ENCODE assay signal across 10 mouse cellular contexts in the genomic region with DNA sequence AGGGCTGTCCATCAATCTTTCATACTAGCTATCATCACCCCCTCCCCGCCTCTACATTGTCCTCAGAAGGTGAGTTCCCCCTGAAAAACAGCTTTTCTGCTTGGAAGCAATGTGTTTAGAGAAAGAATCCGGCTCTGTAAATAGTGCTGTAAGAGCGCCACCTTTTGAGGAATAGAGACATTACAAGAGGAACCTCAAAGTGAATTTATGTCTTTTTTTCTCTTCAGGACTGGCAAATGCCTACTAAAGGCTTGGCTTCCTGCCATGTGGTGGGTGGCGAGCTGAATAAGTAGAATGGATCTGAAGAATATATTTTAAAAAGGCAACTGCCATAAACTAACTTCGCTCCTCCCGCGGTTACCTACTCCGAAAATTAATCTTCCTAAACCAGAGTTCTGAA. TPM values are rescaled to one million over a fixed set of nuclear protein-coding genes. Genes with fewer than 3 reads are reported as not detected.
DNase-seq lines count a peak whose midpoint lies in the region; ATAC-seq and TF ChIP-seq lines count a peak whose summit lies in the region.
"Had no signal": no experiment of that assay in that cellular context is flagged by ENCODE, and none has a peak within 500 bp of the region (broad histone marks: within the 10 kb centered on the region; RNA-seq: fewer than 3 reads in every experiment).

No protein-coding gene starts in this region.

- no peak overlapping the region for H3K4me3 ChIP-seq in hindbrain, embryonic 11.5 days (ENCODE audit: low read depth, low read length)
- no peak overlapping the region for H3K4me3 ChIP-seq in hindbrain, embryonic 10.5 days
- H3K4me3 ChIP-seq: liver, embryonic 15.5 days had no signal

- TF ChIP-seq POLR2A in brain, embryonic 14.5 days (IDR thresholded peaks at IDR 0.05; ENCODE audit: borderline replicate concordance, extremely low read depth, insufficient read depth, insufficient read length, poor library complexity, severe bottlenecking), result no peak

- H3K27ac ChIP-seq in hindbrain, embryonic 11.5 days (ENCODE audit: low read depth, low read length), result no peak overlapping the region
- no peak overlapping the region for H3K27ac ChIP-seq in hindbrain, embryonic 10.5 days
- H3K27ac ChIP-seq: liver, embryonic 15.5 days had no signal

- WGBS in hindbrain, embryonic 11.5 days, result 41% methylated on average over 8 of the region's 8 CpGs
- WGBS in hindbrain, embryonic 10.5 days, result 41% methylated on average over 8 of the region's 8 CpGs

- H3K4me2 ChIP-seq in hindbrain, embryonic 11.5 days (replicated peaks; ENCODE audit: low read depth, low read length), result no peak overlapping the region
- H3K4me2 ChIP-seq: liver, embryonic 15.5 days had no signal

- no peak overlapping the region for H3K9ac ChIP-seq in hindbrain, embryonic 11.5 days (ENCODE audit: low read depth, low read length)
- H3K9ac ChIP-seq: liver, embryonic 15.5 days had no signal

- no peak for ATAC-seq in hindbrain, embryonic 11.5 days (ENCODE audit: low FRiP score)
- ATAC-seq in granulocyte monocyte progenitor cell, adult 5-6 weeks (replicated peaks; ENCODE audit: poor library complexity, severe bottlenecking), result peak; percentile 52

- peak; percentile 69 for DNase-seq in hindbrain, embryonic 11.5 days (ENCODE audit: low spot score)
- no peak for DNase-seq in hindbrain, embryonic 10.5 days (ENCODE audit: low spot score)
- peak; percentile 66 for DNase-seq in CD4-positive, CD25-positive, alpha-beta regulatory T cell, adult 2 months (ENCODE audit: low read depth, low spot score)
- DNase-seq in brain, embryonic 14.5 days (ENCODE audit: low read depth), result peak; percentile 91
- DNase-seq in left cerebral cortex, postnatal 10 days (ENCODE audit: extremely low spot score in 1 of 2, low spot score in 2 of 2), result peak; percentile 80 to 84
- DNase-seq in splenic B cell, adult 2 months (ENCODE audit: low read depth, low spot score), result peak; percentile 58
- no peak for DNase-seq in gastrocnemius, postnatal 10 days

- intact Hi-C loops in left cerebral cortex, postnatal 10 days (cut with DNase I), result loop anchor here (5.0 kb wide), 1 partner anchor 82 kb away; a partner anchor contains a TSS

- no peaks in the 10 kb centered on the region for H3K9me3 ChIP-seq in hindbrain, embryonic 11.5 days (ENCODE audit: control insufficient read depth, low read length)
- H3K9me3 ChIP-seq in hindbrain, embryonic 10.5 days, result no peaks in the 10 kb centered on the region
- H3K9me3 ChIP-seq: liver, embryonic 15.5 days had no signal

- H3K4me1 ChIP-seq in hindbrain, embryonic 11.5 days (replicated peaks; ENCODE audit: control insufficient read depth, insufficient read depth, low read length), result no peaks in the 10 kb centered on the region; the same call in 1 of the 2 replicates
- H3K4me1 ChIP-seq in hindbrain, embryonic 10.5 days (replicated peaks), result peaks cover 23% of the 10 kb centered on the region
- H3K4me1 ChIP-seq: liver, embryonic 15.5 days had no signal

- H3K27me3 ChIP-seq in hindbrain, embryonic 11.5 days (ENCODE audit: control insufficient read depth, insufficient read depth, low read length), result peaks cover 18% of the 10 kb centered on the region
- peaks cover 61% of the 10 kb centered on the region for H3K27me3 ChIP-seq in hindbrain, embryonic 10.5 days (ENCODE audit: insufficient read depth, poor library complexity, severe bottlenecking)
- H3K27me3 ChIP-seq in splenic B cell, adult 2 months (ENCODE audit: control insufficient read depth, insufficient read depth, low read length, poor library complexity, severe bottlenecking), result no peaks in the 10 kb centered on the region

- H3K36me3 ChIP-seq in hindbrain, embryonic 11.5 days (ENCODE audit: control insufficient read depth, insufficient read depth, low read length), result no peaks in the 10 kb centered on the region
- no peaks in the 10 kb centered on the region for H3K36me3 ChIP-seq in hindbrain, embryonic 10.5 days
- no peaks in the 10 kb centered on the region for H3K36me3 ChIP-seq in splenic B cell, adult 2 months (ENCODE audit: control insufficient read depth, insufficient read depth, low read length, poor library complexity, severe bottlenecking)
- H3K36me3 ChIP-seq: liver, embryonic 15.5 days had no signal

- TF ChIP-seq CTCF in brain, embryonic 14.5 days (IDR thresholded peaks at IDR 0.05; ENCODE audit: borderline replicate concordance, extremely low read depth, insufficient read depth, insufficient read length), result peak; percentile 21; the same call in 1 of the 2 replicates

RNA-seq across cellular contexts. Expression of a gene that starts 6.9 kb away (rescaled TPM):
- 13.3 and 15.9 TPM in 2 replicates for polyA plus RNA-seq in hindbrain, embryonic 11.5 days (2014; fragmentation: Nextera tagmentation; extraction: Ambion mirVana)
- polyA plus RNA-seq in hindbrain, embryonic 10.5 days (2016; fragmentation: Nextera tagmentation; extraction: Ambion mirVana), result 5.9 and 12.2 TPM in 2 replicates
- polyA plus RNA-seq in brain, embryonic 14.5 days (2012; rRNA removed), result 43.2 and 59.2 TPM in 2 replicates
- not detected in 2 replicates for total RNA-seq in granulocyte monocyte progenitor cell, adult 5-6 weeks (2014; fragmentation: Nextera tagmentation)
- not detected in 2 replicates for total RNA-seq in granulocyte monocyte progenitor cell, adult 5-6 weeks (2017)
- 10 to 100 TPM; 43.7 to 49.0 TPM for total RNA-seq in left cerebral cortex, postnatal 10 days (2021)
- total RNA-seq in gastrocnemius, postnatal 10 days (2021), result not detected

RNA-seq across cellular contexts. Expression of a gene that starts 8.4 kb away (rescaled TPM):
- 47.6 and 53.2 TPM in 2 replicates for polyA plus RNA-seq in hindbrain, embryonic 11.5 days (2014; fragmentation: Nextera tagmentation; extraction: Ambion mirVana)
- polyA plus RNA-seq in hindbrain, embryonic 10.5 days (2016; fragmentation: Nextera tagmentation; extraction: Ambion mirVana), result 39.4 and 48.8 TPM in 2 replicates
- polyA plus RNA-seq in brain, embryonic 14.5 days (2012; rRNA removed), result 53.9 and 60.1 TPM in 2 replicates
- total RNA-seq in granulocyte monocyte progenitor cell, adult 5-6 weeks (2014; fragmentation: Nextera tagmentation), result 27.8 and 31.3 TPM in 2 replicates
- total RNA-seq in granulocyte monocyte progenitor cell, adult 5-6 weeks (2017), result 21.0 and 22.8 TPM in 2 replicates
- 10 to 100 TPM; 36.2 to 41.8 TPM for total RNA-seq in left cerebral cortex, postnatal 10 days (2021)
- 100 to 1,000 TPM; 137 to 157 TPM for total RNA-seq in gastrocnemius, postnatal 10 days (2021)

RNA-seq across cellular contexts. Expression of a gene that starts 21.5 kb away (rescaled TPM):
- polyA plus RNA-seq in hindbrain, embryonic 11.5 days (2014; fragmentation: Nextera tagmentation; extraction: Ambion mirVana), result not detected in 2 replicates
- not detected in 2 replicates for polyA plus RNA-seq in hindbrain, embryonic 10.5 days (2016; fragmentation: Nextera tagmentation; extraction: Ambion mirVana)
- polyA plus RNA-seq in brain, embryonic 14.5 days (2012; rRNA removed), result not detected in 2 replicates
- not detected in 2 replicates for total RNA-seq in granulocyte monocyte progenitor cell, adult 5-6 weeks (2014; fragmentation: Nextera tagmentation)
- total RNA-seq in granulocyte monocyte progenitor cell, adult 5-6 weeks (2017), result not detected in 2 replicates
- not detected for total RNA-seq in left cerebral cortex, postnatal 10 days (2021)
- total RNA-seq in gastrocnemius, postnatal 10 days (2021), result not detected
- polyA plus RNA-seq: liver, embryonic 15.5 days; stomach, embryonic 16.5 days had no signal

RNA-seq across cellular contexts. Expression of a gene that starts 47.0 kb away (rescaled TPM):
- polyA plus RNA-seq in hindbrain, embryonic 11.5 days (2014; fragmentation: Nextera tagmentation; extraction: Ambion mirVana), result not detected in 2 replicates
- not detected in 2 replicates for polyA plus RNA-seq in hindbrain, embryonic 10.5 days (2016; fragmentation: Nextera tagmentation; extraction: Ambion mirVana)
- not detected in 2 replicates for polyA plus RNA-seq in brain, embryonic 14.5 days (2012; rRNA removed)
- total RNA-seq in granulocyte monocyte progenitor cell, adult 5-6 weeks (2014; fragmentation: Nextera tagmentation), result not detected in 2 replicates
- not detected in 2 replicates for total RNA-seq in granulocyte monocyte progenitor cell, adult 5-6 weeks (2017)
- not detected for total RNA-seq in left cerebral cortex, postnatal 10 days (2021)
- total RNA-seq in gastrocnemius, postnatal 10 days (2021), result not detected
- polyA plus RNA-seq: liver, embryonic 15.5 days; stomach, embryonic 16.5 days had no signal

RNA-seq across cellular contexts. Expression of a gene that starts 47.0 kb away (rescaled TPM):
- polyA plus RNA-seq in hindbrain, embryonic 11.5 days (2014; fragmentation: Nextera tagmentation; extraction: Ambion mirVana), result not detected in 2 replicates
- not detected in 2 replicates for polyA plus RNA-seq in hindbrain, embryonic 10.5 days (2016; fragmentation: Nextera tagmentation; extraction: Ambion mirVana)
- not detected in 2 replicates for polyA plus RNA-seq in brain, embryonic 14.5 days (2012; rRNA removed)
- not detected in 2 replicates for total RNA-seq in granulocyte monocyte progenitor cell, adult 5-6 weeks (2014; fragmentation: Nextera tagmentation)
- total RNA-seq in granulocyte monocyte progenitor cell, adult 5-6 weeks (2017), result not detected in 2 replicates
- 1 to 10 TPM in 1 of 2 experiments, not detected in 1; 1.6 TPM for total RNA-seq in left cerebral cortex, postnatal 10 days (2021)
- not detected for total RNA-seq in gastrocnemius, postnatal 10 days (2021)
- polyA plus RNA-seq: liver, embryonic 15.5 days; stomach, embryonic 16.5 days had no signal

Comparison
In these comparisons a context has a peak if more than half of its experiments do, and no peak if none do; other contexts are left out.
1. DNase-seq: peak in hindbrain, embryonic 11.5 days (single experiment), CD4-positive, CD25-positive, alpha-beta regulatory T cell, adult 2 months (single experiment), brain, embryonic 14.5 days (single experiment), left cerebral cortex, postnatal 10 days (2 of 2) and splenic B cell, adult 2 months (single experiment); none in hindbrain, embryonic 10.5 days (single experiment) and gastrocnemius, postnatal 10 days (single experiment).
2. RNA of a gene that starts 6.9 kb away (total RNA-seq): 43.7 to 49.0 TPM in left cerebral cortex, postnatal 10 days; not detected in gastrocnemius, postnatal 10 days and not detected in granulocyte monocyte progenitor cell, adult 5-6 weeks; every median in the first group is over 10 times any median in the second.